Mouse (Mus musculus): ENCODE results near the gene Slc22a8. TPM values are rescaled to one million over a fixed set of nuclear protein-coding genes. Genes with fewer than 3 reads are reported as not detected.

Slc22a8 gene
- polyA plus RNA-seq, 1 experiment from 2014 or later = 19.2 TPM

DNA sequence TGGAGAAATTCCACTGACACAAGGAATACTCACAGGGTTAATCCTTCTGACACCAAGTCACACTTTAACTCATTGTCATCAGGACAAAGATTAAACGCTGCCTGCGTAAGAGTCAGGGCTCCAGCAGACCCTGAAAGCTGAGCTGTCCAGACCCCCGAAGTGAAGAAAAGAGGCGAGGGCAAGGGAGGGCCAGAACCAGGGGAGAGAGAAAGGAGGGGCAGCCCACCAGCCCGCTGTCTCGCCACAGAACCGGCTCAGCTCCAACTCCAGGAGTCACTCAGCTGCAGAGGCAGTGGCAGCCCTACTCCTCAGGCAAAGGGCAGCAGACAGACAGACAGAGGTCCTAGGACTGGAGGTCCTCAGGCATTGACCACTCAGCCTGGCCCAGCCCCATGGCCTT, 26.9 kb downstream of the Slc22a8 start, which contains the start of gene Slc22a6:
Gene Slc22a6, plus strand, starts transcription at position 136 of the 400 bp plus-strand sequence.
- 16% methylated on average over 7 of the region's 7 CpGs for WGBS
- TF ChIP-seq CTCF (IDR thresholded peaks at IDR 0.05; ENCODE audit: low read depth) = no peak
- H3K4me1 ChIP-seq (replicated peaks; ENCODE audit: insufficient read depth, low read length) = no peaks in the 10 kb centered on the region
- DNase-seq (ENCODE audit: low spot score) (no peak), ATAC-seq (replicated peaks; ENCODE audit: low FRiP score, low read depth) (peak; percentile 45)
- peak within 1 kb of the TSS; percentile 54 for H3K27ac ChIP-seq
- H3K9ac ChIP-seq (ENCODE audit: low read depth, low read length) = no peak within 1 kb of the TSS
- H3K4me3 ChIP-seq (replicated peaks; ENCODE audit: low read depth, low read length) = no peak within 1 kb of the TSS
- peak within 1 kb of the TSS; percentile 23 for H3K4me2 ChIP-seq (ENCODE audit: low read length)
- H3K27me3 ChIP-seq (ENCODE audit: insufficient read depth, low read length) = no peaks in the 10 kb centered on the region
- no peaks in the 10 kb centered on the region for H3K36me3 ChIP-seq (ENCODE audit: insufficient read depth, low read length)
- H3K9me3 ChIP-seq (replicated peaks; ENCODE audit: low read length) = no peaks in the 10 kb centered on the region

DNA sequence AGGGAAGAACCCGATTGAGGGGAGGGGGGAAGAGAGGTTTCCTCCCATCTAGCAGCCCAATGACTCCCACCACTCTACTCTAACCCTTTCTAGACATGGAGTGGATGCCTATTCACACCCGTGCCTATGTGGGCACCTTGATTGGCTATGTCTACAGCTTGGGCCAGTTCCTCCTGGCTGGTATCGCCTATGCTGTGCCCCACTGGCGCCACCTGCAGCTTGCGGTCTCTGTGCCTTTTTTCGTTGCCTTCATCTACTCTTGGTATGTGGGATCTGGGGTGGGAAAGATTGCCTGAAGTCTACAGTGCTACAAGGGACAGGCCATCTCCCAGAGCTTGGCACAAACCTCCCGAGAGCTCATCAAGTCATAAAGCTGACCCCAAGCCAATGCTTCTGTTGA, 30.0 kb downstream of the Slc22a8 start:
- ATAC-seq (replicated peaks; ENCODE audit: low FRiP score, low read depth) = no peak

DNA sequence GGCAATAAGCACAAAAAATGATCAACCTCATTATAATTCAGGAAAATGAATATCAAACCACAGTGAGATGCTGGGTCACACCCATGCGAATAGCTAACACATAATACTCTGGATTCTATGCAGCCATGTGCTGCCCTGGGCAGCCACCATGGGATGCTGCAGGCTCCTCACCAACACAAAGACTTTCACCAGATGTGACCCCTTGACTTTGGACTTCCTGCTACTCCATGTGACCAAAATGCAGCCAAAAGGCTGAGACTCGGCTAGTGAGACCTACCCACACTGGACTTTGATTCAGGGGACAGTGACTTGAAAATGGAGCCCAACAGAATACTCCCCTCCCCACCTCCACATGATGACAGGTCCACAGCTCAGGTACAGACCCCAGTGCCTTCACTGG, 39.2 kb downstream of the Slc22a8 start:
- Histone ChIP-seq H3K27me3 (ENCODE audit: insufficient read depth, low read length) (no peaks in the 10 kb centered on the region), H3K4me2 (ENCODE audit: low read length) (no peak overlapping the region), H3K4me1 (replicated peaks; ENCODE audit: insufficient read depth, low read length) (no peaks in the 10 kb centered on the region), H3K4me3 (replicated peaks; ENCODE audit: low read depth, low read length) (no peak overlapping the region), H3K27ac (no peak overlapping the region), H3K36me3 (ENCODE audit: insufficient read depth, low read length) (no peaks in the 10 kb centered on the region), H3K9me3 (replicated peaks; ENCODE audit: low read length) (no peaks in the 10 kb centered on the region), H3K9ac (ENCODE audit: low read depth, low read length) (no peak overlapping the region)
- TF ChIP-seq CTCF (IDR thresholded peaks at IDR 0.05; ENCODE audit: low read depth) = no peak
- ATAC-seq (replicated peaks; ENCODE audit: low FRiP score, low read depth) (peak; percentile 84), DNase-seq (ENCODE audit: low spot score) (peak; percentile 18)
- WGBS = 65% methylated on average over 2 of the region's 2 CpGs

More for the DNA sequence above, 30.0 kb downstream of the Slc22a8 start:
- WGBS = 89% methylated on average over 7 of the region's 7 CpGs
- H3K36me3 ChIP-seq (ENCODE audit: insufficient read depth, low read length) = no peaks in the 10 kb centered on the region
- TF ChIP-seq CTCF (IDR thresholded peaks at IDR 0.05; ENCODE audit: low read depth) = peak; percentile 16; the same call in 1 of the 2 replicates
- H3K4me2 ChIP-seq (ENCODE audit: low read length) = no peak overlapping the region
- no peak overlapping the region for H3K4me3 ChIP-seq (replicated peaks; ENCODE audit: low read depth, low read length)
- H3K27ac ChIP-seq = no peak overlapping the region
- no peaks in the 10 kb centered on the region for H3K27me3 ChIP-seq (ENCODE audit: insufficient read depth, low read length)
- no peak for DNase-seq (ENCODE audit: low spot score)
- H3K4me1 ChIP-seq (replicated peaks; ENCODE audit: insufficient read depth, low read length) = no peaks in the 10 kb centered on the region
- no peaks in the 10 kb centered on the region for H3K9me3 ChIP-seq (replicated peaks; ENCODE audit: low read length)
- no peak overlapping the region for H3K9ac ChIP-seq (ENCODE audit: low read depth, low read length)

DNA sequence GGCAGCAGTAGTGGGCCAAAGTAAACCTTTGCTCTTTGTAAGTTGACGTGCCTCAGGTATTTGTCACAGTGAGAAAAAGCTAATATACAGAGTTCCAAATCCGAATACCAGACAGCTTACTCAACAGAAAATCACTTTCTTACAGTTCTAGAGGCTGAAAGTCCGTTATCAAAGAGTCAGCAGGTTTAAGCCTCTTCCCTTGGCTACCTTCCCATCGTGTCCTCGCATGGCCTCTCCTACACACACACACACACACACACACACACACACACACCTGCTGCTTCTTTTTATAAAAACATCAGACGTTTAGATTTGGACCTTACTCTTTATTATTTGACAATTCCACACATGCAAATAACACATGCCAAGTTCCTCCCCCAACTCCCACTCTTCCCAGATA, 39.8 kb downstream of the Slc22a8 start:
- no peak for DNase-seq (ENCODE audit: low spot score)
- WGBS = 60% methylated on average over 6 of the region's 6 CpGs
- no peak overlapping the region for H3K4me3 ChIP-seq (replicated peaks; ENCODE audit: low read depth, low read length)
- no peaks in the 10 kb centered on the region for H3K4me1 ChIP-seq (replicated peaks; ENCODE audit: insufficient read depth, low read length)
- H3K9ac ChIP-seq (ENCODE audit: low read depth, low read length) = no peak overlapping the region
- no peak for TF ChIP-seq CTCF (IDR thresholded peaks at IDR 0.05; ENCODE audit: low read depth)
- no peaks in the 10 kb centered on the region for H3K27me3 ChIP-seq (ENCODE audit: insufficient read depth, low read length)
- H3K4me2 ChIP-seq (ENCODE audit: low read length) = no peak overlapping the region
- peak; percentile 52 for ATAC-seq (replicated peaks; ENCODE audit: low FRiP score, low read depth)
- no peak overlapping the region for H3K27ac ChIP-seq
- no peaks in the 10 kb centered on the region for H3K36me3 ChIP-seq (ENCODE audit: insufficient read depth, low read length)
- no peaks in the 10 kb centered on the region for H3K9me3 ChIP-seq (replicated peaks; ENCODE audit: low read length)

DNA sequence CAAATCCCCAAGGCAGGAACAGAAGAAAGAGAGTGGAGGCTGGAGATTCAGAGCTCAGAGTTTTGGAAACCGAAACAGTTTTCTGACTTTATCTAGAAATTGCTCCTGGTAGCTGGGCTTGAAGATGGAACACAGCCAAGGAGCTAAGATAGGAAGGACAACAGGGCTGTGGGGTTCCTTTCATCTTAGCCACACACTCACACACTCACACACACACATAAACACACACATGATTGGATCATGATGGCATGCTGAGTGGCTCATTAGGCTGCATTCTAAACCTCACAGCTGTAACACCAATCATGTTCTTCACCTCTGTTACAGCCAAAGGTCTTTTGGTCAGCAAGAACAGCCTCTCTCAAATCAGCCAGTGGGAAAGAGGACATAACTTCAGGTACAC, 41.0 kb downstream of the Slc22a8 start:
- no peak for ATAC-seq (replicated peaks; ENCODE audit: low FRiP score, low read depth)
- TF ChIP-seq CTCF (IDR thresholded peaks at IDR 0.05; ENCODE audit: low read depth) = no peak
- no peaks in the 10 kb centered on the region for H3K4me1 ChIP-seq (replicated peaks; ENCODE audit: insufficient read depth, low read length)

DNA sequence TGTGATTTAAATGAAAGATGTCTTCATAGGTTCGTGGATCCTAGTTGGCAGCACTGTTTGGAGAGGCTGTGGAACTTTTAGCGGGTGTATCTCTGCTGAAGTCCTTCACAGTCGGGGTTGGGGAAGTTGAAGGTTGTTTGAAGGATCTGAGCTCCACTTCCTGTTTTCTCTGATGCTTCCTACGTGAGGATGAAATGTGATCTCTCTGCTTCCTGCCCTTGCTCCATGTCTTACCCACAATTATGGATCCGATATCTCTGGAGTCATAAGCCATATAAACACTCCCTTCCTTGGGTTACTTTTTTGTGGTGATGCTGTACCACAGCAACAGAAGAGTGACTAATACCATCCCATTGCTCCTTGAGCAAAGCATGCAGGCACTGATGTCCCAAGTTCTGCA, 51.0 kb downstream of the Slc22a8 start:
- ATAC-seq (replicated peaks; ENCODE audit: low FRiP score, low read depth) (no peak), DNase-seq (ENCODE audit: low spot score) (no peak)
- H3K4me2 ChIP-seq (ENCODE audit: low read length) = no peak overlapping the region
- H3K27me3 ChIP-seq (ENCODE audit: insufficient read depth, low read length) = no peaks in the 10 kb centered on the region
- no peak overlapping the region for H3K27ac ChIP-seq
- H3K9me3 ChIP-seq (replicated peaks; ENCODE audit: low read length) = no peaks in the 10 kb centered on the region
- no peak for TF ChIP-seq CTCF (IDR thresholded peaks at IDR 0.05; ENCODE audit: low read depth)
- no peak overlapping the region for H3K4me3 ChIP-seq (replicated peaks; ENCODE audit: low read depth, low read length)
- 45% methylated on average over 5 of the region's 5 CpGs for WGBS
- no peak overlapping the region for H3K9ac ChIP-seq (ENCODE audit: low read depth, low read length)
- H3K36me3 ChIP-seq (ENCODE audit: insufficient read depth, low read length) = no peaks in the 10 kb centered on the region
- H3K4me1 ChIP-seq (replicated peaks; ENCODE audit: insufficient read depth, low read length) = no peaks in the 10 kb centered on the region

More for the DNA sequence above, 41.0 kb downstream of the Slc22a8 start:
- no peaks in the 10 kb centered on the region for H3K9me3 ChIP-seq (replicated peaks; ENCODE audit: low read length)
- H3K9ac ChIP-seq (ENCODE audit: low read depth, low read length) = no peak overlapping the region
- H3K4me3 ChIP-seq (replicated peaks; ENCODE audit: low read depth, low read length) = no peak overlapping the region
- no peaks in the 10 kb centered on the region for H3K27me3 ChIP-seq (ENCODE audit: insufficient read depth, low read length)
- no peak for DNase-seq (ENCODE audit: low spot score)
- H3K36me3 ChIP-seq (ENCODE audit: insufficient read depth, low read length) = no peaks in the 10 kb centered on the region
- 75% methylated on average over 1 of the region's 1 CpGs for WGBS
- H3K4me2 ChIP-seq (ENCODE audit: low read length) = no peak overlapping the region
- no peak overlapping the region for H3K27ac ChIP-seq

DNA sequence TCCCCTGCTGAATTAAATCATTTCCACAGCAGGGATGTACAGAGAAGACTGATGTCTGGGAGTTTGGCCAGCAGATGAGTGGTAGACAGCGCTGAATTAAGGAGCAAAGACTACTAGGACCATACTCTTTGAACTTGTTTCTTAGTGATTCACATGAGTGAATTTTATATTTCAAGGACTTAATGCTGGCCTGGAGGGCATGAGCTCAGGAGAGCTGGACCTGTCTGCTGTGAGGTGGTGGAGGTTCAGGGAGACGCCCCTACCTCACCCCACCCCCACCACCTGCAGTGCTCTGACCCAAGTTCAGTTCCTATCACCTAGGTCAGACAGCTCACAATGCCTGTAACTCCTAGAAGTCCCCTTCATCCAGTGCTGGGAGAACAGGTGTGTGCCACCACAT, 55.3 kb downstream of the Slc22a8 start:
- TF ChIP-seq CTCF (IDR thresholded peaks at IDR 0.05; ENCODE audit: low read depth) = no peak
- ATAC-seq (replicated peaks; ENCODE audit: low FRiP score, low read depth) (0 out of 2 replicates have a peak, but pooled peaks have one; percentile 40), DNase-seq (ENCODE audit: low spot score) (no peak)
- Histone ChIP-seq H3K36me3 (ENCODE audit: insufficient read depth, low read length) (no peaks in the 10 kb centered on the region), H3K9ac (ENCODE audit: low read depth, low read length) (no peak overlapping the region), H3K4me1 (replicated peaks; ENCODE audit: insufficient read depth, low read length) (no peaks in the 10 kb centered on the region), H3K27ac (no peak overlapping the region), H3K4me3 (replicated peaks; ENCODE audit: low read depth, low read length) (no peak overlapping the region), H3K9me3 (replicated peaks; ENCODE audit: low read length) (no peaks in the 10 kb centered on the region), H3K27me3 (ENCODE audit: insufficient read depth, low read length) (no peaks in the 10 kb centered on the region), H3K4me2 (ENCODE audit: low read length) (no peak overlapping the region)
- 40% methylated on average over 2 of the region's 2 CpGs for WGBS
